Mouse (Mus musculus): ENCODE data around the gene Slc25a26.

DNA sequence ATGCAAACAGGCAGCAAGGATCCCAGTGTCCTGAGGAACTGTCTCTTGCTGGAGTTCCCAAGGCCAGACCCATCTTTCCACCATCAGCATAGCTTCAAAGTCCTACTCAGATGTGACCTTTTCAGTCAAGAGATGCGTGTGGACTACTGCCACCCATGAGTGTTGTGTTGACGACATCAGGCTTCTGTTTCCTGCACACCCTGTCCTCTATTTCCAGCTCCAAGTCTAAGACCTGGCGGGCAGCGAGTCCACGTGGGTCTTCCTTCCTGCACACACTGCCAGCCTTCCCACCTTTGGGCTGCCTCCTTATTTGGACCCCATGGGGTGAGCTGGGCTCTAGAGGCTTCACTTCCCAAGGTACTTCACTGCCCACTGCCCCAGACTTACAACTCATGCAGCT lies 124.4 kb downstream of the Slc25a26 start:
- TF ChIP-seq CTCF (IDR thresholded peaks at IDR 0.05; ENCODE audit: low read depth) (no peak), EP300 (IDR thresholded peaks at IDR 0.05; ENCODE audit: low read depth) (no peak)

Data from liver, embryonic 14.5 days (tissue).